Mouse (Mus musculus): Measurements from ENCODE around the gene Trpm8. TPM values are rescaled to one million over a fixed set of nuclear protein-coding genes. Genes with fewer than 3 reads are reported as not detected.

The Trpm8 gene
- total RNA-seq, 1 experiment from 2014 or later = not detected

DNA sequence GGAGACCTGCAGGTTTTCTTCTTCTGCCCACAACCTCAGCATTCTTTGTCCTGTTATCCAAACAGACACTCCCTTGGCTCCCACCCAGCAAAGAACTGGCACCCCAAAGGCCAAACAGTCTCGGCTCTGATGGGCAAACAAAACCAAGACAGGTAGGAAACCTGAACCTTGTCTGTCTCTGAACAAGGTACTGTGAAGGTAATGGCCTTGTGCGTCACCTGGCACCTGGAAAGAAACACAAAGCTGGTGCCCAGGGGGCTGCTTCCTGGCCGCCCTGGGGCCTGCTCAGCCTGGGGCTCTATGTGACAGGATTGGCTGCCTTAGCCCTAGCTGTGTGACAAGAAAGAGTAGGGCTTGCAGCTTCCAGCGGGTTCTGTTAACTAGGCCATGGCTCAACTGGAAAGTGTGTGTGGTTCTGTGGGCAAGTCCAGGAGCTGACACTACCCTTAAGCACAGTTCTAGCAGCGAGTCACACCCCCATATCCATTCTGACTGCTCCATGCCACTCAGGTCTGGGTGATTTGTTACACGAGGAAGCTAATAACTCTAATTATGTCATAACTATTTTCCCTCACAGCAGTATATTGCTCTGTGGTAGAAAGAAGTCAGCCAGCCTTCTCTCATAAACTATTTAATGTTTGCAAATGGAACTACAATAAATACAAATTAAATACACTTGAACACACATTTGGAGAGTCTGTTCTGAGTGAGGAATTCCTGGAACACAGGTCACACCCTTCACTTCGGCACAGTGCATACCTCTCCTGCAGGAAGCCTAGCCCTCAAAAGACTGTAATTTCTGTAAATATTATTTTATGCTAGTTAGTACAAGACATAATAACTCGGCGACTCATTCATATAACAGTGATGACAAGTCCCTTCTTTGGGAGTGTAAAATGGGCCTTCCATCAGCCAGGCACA lies 160.0 kb downstream of the Trpm8 start:
- no peak for ATAC-seq (ENCODE audit: extremely low read depth, insufficient number of reproducible peaks, low FRiP score, poor library complexity, severe bottlenecking)

Other genes starting within 250 kb of the Trpm8 start
- gene Ugt1a10, start 222.3 kb upstream of the Trpm8 start, total RNA-seq (2017) = not detected in 2 replicates
- not detected in 2 replicates for gene Ugt1a9, start 206.9 kb upstream of the Trpm8 start, total RNA-seq (2017)
- gene Ugt1a8, start 189.8 kb upstream of the Trpm8 start, total RNA-seq (2017) = not detected in 2 replicates
- gene Ugt1a7c, start 182.6 kb upstream of the Trpm8 start, total RNA-seq (2017) = 123 TPM in 2 replicates
- gene Ugt1a6b, start 174.4 kb upstream of the Trpm8 start, total RNA-seq (2017) = 8.6 and 9.6 TPM in 2 replicates
- gene Ugt1a6a, start 142.9 kb upstream of the Trpm8 start, total RNA-seq (2017) = 14.0 and 14.7 TPM in 2 replicates
- 2.8 TPM in 2 replicates for gene Ugt1a5, start 111.6 kb upstream of the Trpm8 start, total RNA-seq (2017)
- gene Ugt1a2, start 77.1 kb upstream of the Trpm8 start, total RNA-seq (2017) = 1.0 and 1.1 TPM in 2 replicates
- gene Dnajb3, start 71.9 kb upstream of the Trpm8 start, total RNA-seq (2017) = not detected in 2 replicates
- gene Ugt1a1, start 65.7 kb upstream of the Trpm8 start, total RNA-seq (2017) = 1.1 and 3.5 TPM in 2 replicates
- gene Mroh2a, start 50.7 kb upstream of the Trpm8 start, total RNA-seq (2017) = 0.35 and 0.49 TPM in 2 replicates
- 72.4 and 80.5 TPM in 2 replicates for gene Hjurp, start within 50 bp of the Trpm8 start, total RNA-seq (2017)
- gene Spp2, start 129.3 kb downstream of the Trpm8 start, total RNA-seq (2017) = not detected in 2 replicates
- gene Glrp1, start 232.4 kb downstream of the Trpm8 start, total RNA-seq (2017) = 0.25 TPM in 1 of 2 replicates, not detected in the other